Mouse (Mus musculus): ENCODE measurements around the gene Prkg1.

GRCm38 (mm10) chr19:31223457-31223856, 541.4 kb downstream of the Prkg1 start:
- TF ChIP-seq CTCF (IDR thresholded peaks at IDR 0.05; ENCODE audit: low read depth, low read length) (no peak), POLR2A (IDR thresholded peaks at IDR 0.05; ENCODE audit: extremely low read depth, insufficient read depth, low read length) (no peak)
